Mouse (Mus musculus) CH12F3 (cell line): ENCODE data around the gene Cd163.
"Not testable (repeated sequence)": the region's sequence is repeated elsewhere in the genome, so short reads cannot be mapped to it uniquely, and the experiment has no call there.

ENCODE experiments used
- in situ Hi-C: fragments of 300-500 bp; cut with MboI; formaldehyde crosslinking; loops from 2 replicates; pipeline ENCODE4 v1.14.3; 2020; ENCODE audit warnings: low sequenced_read_pairs

The Cd163 gene

GRCm38 (mm10) chr6:124304356-124304755 lies at the start of gene Cd163:
TSS of gene Cd163 (plus strand) at chr6:124304656.
- in situ Hi-C loops = no loop called here

- in situ Hi-C loops = loop anchor here (10.0 kb wide), 1 partner anchor 321 kb away; no protein-coding TSS in a partner anchor
These were observed 48.6 kb upstream of the Cd163 start for GRCm38 (mm10) chr6:124255721-124256470.

- in situ Hi-C loops = loop anchor here (5.0 kb wide), 1 partner anchor 117 kb away; no protein-coding TSS in a partner anchor
These were observed 44.1 kb upstream of the Cd163 start for GRCm38 (mm10) chr6:124260198-124260931.

- in situ Hi-C loops = loop anchor here (5.0 kb wide), 1 partner anchor 115 kb away; no protein-coding TSS in a partner anchor
These were observed 41.8 kb upstream of the Cd163 start for GRCm38 (mm10) chr6:124262696-124263095.

GRCm38 (mm10) chr6:124273231-124273880 lies 31.1 kb upstream of the Cd163 start:
- in situ Hi-C loops = no loop called here

GRCm38 (mm10) chr6:124277641-124278040 lies 26.8 kb upstream of the Cd163 start:
- in situ Hi-C loops = no loop called here

DNA sequence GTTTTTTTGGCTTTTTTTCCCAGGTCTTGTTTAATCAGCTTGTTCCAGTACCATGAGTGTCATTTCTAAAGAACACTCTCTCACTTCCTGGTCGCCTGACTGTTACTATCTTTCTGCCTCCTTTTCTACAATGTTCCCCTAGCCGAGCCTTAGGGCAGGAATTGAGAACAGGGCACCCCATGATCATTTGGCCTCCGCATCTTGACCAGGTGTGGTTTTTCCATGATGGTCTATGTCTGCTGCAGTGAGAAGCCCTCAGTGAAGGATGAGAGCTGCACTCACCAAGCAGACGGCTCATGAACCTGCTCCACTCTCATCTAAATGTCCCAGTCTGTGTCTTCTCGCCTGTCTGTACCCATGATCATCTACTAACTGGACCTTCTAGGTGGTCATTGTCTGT lies 26.2 kb upstream of the Cd163 start:
- in situ Hi-C loops = no loop called here

DNA sequence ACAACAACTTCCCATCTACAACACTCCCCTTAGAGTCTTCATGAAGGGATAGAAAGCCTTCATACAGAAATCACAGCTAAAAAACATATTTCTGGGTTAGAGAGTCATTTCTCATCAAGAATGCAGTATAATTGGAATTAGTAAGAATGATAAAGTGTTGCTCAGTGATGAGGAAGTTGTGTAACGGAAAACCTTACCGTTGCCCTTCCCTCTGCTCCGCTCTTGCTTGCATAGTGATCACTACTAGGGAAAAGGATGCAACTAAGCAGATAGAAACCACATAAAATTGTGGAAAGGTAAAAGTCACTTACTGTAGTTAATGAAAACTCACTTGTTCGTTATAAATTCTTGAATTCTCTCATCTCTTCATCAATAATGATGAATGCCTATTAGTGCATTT lies 21.7 kb upstream of the Cd163 start:
- in situ Hi-C loops = no loop called here

- in situ Hi-C loops = not testable (repeated sequence)
These were observed 7.1 kb upstream of the Cd163 start for GRCm38 (mm10) chr6:124297378-124297777.

GRCm38 (mm10) chr6:124301447-124302192 lies 2.8 kb upstream of the Cd163 start:
- in situ Hi-C loops = no loop called here

DNA sequence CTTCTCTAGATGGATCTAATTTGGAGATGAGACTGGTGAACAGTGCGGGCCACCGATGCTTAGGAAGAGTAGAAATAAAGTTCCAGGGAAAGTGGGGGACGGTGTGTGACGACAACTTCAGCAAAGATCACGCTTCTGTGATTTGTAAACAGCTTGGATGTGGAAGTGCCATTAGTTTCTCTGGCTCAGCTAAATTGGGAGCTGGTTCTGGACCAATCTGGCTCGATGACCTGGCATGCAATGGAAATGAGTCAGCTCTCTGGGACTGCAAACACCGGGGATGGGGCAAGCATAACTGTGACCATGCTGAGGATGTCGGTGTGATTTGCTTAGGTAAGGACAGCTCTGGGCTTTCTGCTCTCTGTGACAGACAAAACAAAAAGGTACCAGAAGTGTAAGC lies 4.5 kb downstream of the Cd163 start:
- in situ Hi-C loops = no loop called here

GRCm38 (mm10) chr6:124312292-124312691 lies 7.8 kb downstream of the Cd163 start:
- in situ Hi-C loops = no loop called here

- in situ Hi-C loops = no loop called here
These were observed 15.9 kb downstream of the Cd163 start for GRCm38 (mm10) chr6:124320371-124320770.

DNA sequence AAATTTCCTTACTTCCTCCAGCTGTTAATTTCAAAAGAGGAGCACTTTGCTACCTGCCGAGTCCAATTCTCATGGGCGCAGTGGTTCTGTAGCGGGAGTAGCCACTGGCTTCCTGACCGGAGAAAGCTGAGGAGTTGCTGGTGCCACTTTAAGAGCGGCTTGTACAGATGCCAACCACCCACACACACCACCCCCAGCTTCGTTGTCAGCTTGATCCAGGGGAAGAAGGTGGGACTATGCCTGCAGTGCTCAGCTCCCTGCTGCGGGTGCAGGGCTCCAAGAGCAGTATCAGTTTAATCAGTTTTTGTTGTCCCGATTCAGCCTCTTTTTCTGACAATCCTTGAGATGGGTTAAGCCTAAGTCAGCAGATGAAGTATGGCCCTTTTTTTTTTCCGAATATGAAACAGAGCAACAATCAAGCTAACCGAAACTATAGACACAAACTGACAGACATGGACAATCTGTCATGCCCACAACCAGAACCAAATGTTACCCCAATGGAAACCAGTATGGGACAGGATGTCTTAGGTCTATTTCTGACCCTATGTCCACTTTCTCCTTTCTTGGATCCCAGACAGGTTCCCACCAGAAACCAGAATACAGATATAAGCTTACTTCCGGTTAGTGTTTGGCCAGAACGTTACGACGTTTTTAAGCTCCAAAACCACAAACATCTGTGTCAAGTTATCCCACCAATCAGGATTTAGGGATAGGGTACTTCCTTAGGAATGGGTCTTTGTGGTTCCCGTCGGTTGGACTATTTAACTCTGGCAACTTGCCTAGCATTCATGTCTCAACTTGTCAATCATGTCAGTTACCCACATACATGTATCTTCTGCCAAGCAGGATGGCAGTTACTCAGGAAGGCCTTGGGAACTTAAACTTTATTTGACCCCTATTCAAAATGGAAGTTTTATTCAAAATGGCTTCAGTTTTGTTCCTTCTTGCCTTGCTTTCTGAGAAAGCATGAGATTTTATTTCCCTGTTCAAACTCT lies 17.3 kb downstream of the Cd163 start:
- in situ Hi-C loops = no loop called here

- in situ Hi-C loops = no loop called here
These were observed 24.0 kb downstream of the Cd163 start for GRCm38 (mm10) chr6:124328394-124328991.

GRCm38 (mm10) chr6:124329622-124330021 lies 25.2 kb downstream of the Cd163 start:
- in situ Hi-C loops = no loop called here

- in situ Hi-C loops = no loop called here
These were observed 40.6 kb downstream of the Cd163 start for GRCm38 (mm10) chr6:124345096-124345495.

DNA sequence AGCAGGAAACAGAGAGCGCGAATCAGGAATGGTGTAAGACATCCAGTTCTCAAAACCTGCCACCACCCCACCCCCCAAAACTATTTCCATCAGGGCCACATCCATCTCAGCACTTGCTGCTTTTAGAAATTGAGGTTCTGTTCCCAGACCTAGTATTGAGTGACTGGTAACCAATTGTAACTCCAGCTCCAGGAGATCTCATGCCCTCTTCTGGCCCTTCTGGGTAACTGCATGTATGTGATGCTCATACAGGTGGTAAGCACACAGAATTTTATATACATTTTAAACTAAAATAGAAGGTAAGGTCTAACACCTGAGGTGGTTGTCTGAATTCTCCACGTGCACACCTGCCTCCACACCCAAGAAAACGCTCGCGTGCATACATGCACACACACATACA lies 42.2 kb downstream of the Cd163 start:
- in situ Hi-C loops = no loop called here

GRCm38 (mm10) chr6:124353246-124353645 lies 48.8 kb downstream of the Cd163 start:
- in situ Hi-C loops = loop anchor here (25.0 kb wide), 1 partner anchor 416 kb away; no protein-coding TSS in a partner anchor
